Comparison of ENCODE assay signal across 10 mouse cellular contexts in the genomic region with DNA sequence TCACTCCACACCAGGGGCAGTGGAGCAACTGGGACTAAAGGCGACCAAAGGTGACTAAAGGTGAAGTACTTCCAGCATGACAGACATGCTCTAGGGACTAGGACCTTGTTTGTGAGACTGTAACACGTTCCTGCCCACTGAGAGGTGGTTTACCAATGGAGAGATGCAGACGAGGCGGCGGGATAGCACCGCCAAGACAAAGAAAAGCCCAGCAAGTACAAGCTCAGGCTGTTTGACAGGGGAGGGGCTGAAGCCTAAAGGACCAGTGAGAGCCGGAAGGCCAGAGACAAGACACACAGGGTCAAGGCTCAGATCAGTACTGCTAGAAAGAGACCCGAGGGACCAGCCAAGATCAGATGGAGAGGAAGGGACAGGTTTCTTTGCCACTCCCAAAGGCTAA.
DNase-seq lines count a peak whose midpoint lies in the region; ATAC-seq lines count a peak whose summit lies in the region.
"Had no signal": no experiment of that assay in that cellular context is flagged by ENCODE, and none has a peak within 500 bp of the region (broad histone marks: within the 10 kb centered on the region; RNA-seq: fewer than 3 reads in every experiment).

No protein-coding gene starts in this region.

- H3K4me2 ChIP-seq in limb, embryonic 12.5 days = 0 out of 2 replicates have a peak overlapping the region, but pooled peaks have one; percentile 51
- peak overlapping the region; percentile 37; the same call in 1 of the 2 replicates for H3K4me2 ChIP-seq in forebrain, embryonic 11.5 days (ENCODE audit: low read depth, low read length, severe bottlenecking)
- no peak overlapping the region for H3K4me2 ChIP-seq in hindbrain, embryonic 14.5 days (replicated peaks)
- peak overlapping the region; percentile 53 for H3K4me2 ChIP-seq in neural tube, embryonic 12.5 days (replicated peaks)

- DNase-seq in limb, embryonic 10.5 days (ENCODE audit: low spot score) = no peak
- DNase-seq in forebrain, embryonic 11.5 days (ENCODE audit: low spot score) = no peak
- DNase-seq in hindbrain, embryonic 14.5 days (ENCODE audit: low spot score) = no peak
- DNase-seq in heart, postnatal 25 days (ENCODE audit: low spot score) = no peak
- no peak for DNase-seq in spleen, adult 12 weeks (ENCODE audit: low spot score)
- DNase-seq: lung, postnatal 4 days; thymus, postnatal 25 days had no signal

- no peak for ATAC-seq in limb, embryonic 12.5 days (ENCODE audit: insufficient number of reproducible peaks, insufficient read depth, low FRiP score, low TSS enrichment, low read depth)
- no peak for ATAC-seq in forebrain, embryonic 11.5 days (replicated peaks; ENCODE audit: low FRiP score)
- ATAC-seq in hindbrain, embryonic 14.5 days (ENCODE audit: low FRiP score) = no peak
- no peak for ATAC-seq in neural tube, embryonic 12.5 days (ENCODE audit: low FRiP score, low read depth)
- ATAC-seq: intestine, embryonic 16.5 days had no signal

- H3K36me3 ChIP-seq in limb, embryonic 12.5 days = no peaks in the 10 kb centered on the region
- no peaks in the 10 kb centered on the region for H3K36me3 ChIP-seq in limb, embryonic 10.5 days
- H3K36me3 ChIP-seq in forebrain, embryonic 11.5 days (ENCODE audit: control insufficient read depth, insufficient read depth, low read length) = no peaks in the 10 kb centered on the region
- no peaks in the 10 kb centered on the region for H3K36me3 ChIP-seq in hindbrain, embryonic 14.5 days (replicated peaks; ENCODE audit: control insufficient read depth, insufficient read depth)
- H3K36me3 ChIP-seq in neural tube, embryonic 12.5 days = no peaks in the 10 kb centered on the region

- H3K27ac ChIP-seq in limb, embryonic 12.5 days = no peak overlapping the region
- H3K27ac ChIP-seq in limb, embryonic 10.5 days = no peak overlapping the region
- H3K27ac ChIP-seq in forebrain, embryonic 11.5 days (ENCODE audit: low read depth, low read length) = peak overlapping the region; percentile 51; the same call in 1 of the 2 replicates
- peak overlapping the region; percentile 44; the same call in 1 of the 2 replicates for H3K27ac ChIP-seq in hindbrain, embryonic 14.5 days
- H3K27ac ChIP-seq in neural tube, embryonic 12.5 days = peak overlapping the region; percentile 42

- H3K27me3 ChIP-seq in limb, embryonic 12.5 days = peaks cover 36% of the 10 kb centered on the region
- peaks cover 40% of the 10 kb centered on the region for H3K27me3 ChIP-seq in limb, embryonic 10.5 days (ENCODE audit: low read depth, poor library complexity, severe bottlenecking)
- H3K27me3 ChIP-seq in forebrain, embryonic 11.5 days (ENCODE audit: control insufficient read depth, insufficient read depth, low read length) = no peaks in the 10 kb centered on the region
- no peaks in the 10 kb centered on the region for H3K27me3 ChIP-seq in hindbrain, embryonic 14.5 days (ENCODE audit: control insufficient read depth, insufficient read depth, low read length)
- H3K27me3 ChIP-seq in neural tube, embryonic 12.5 days (replicated peaks) = no peaks in the 10 kb centered on the region

- 21% methylated on average over 8 of the region's 8 CpGs for WGBS in limb, embryonic 12.5 days
- 23% methylated on average over 8 of the region's 8 CpGs for WGBS in limb, embryonic 10.5 days
- 8% methylated on average over 8 of the region's 8 CpGs for WGBS in forebrain, embryonic 11.5 days
- 9% methylated on average over 8 of the region's 8 CpGs for WGBS in hindbrain, embryonic 14.5 days
- WGBS in neural tube, embryonic 12.5 days = 5% methylated on average over 8 of the region's 8 CpGs

- no peak overlapping the region for H3K9ac ChIP-seq in limb, embryonic 12.5 days (replicated peaks)
- H3K9ac ChIP-seq in forebrain, embryonic 11.5 days (ENCODE audit: low read length) = no peak overlapping the region
- H3K9ac ChIP-seq in hindbrain, embryonic 14.5 days = no peak overlapping the region
- H3K9ac ChIP-seq in neural tube, embryonic 12.5 days = peak overlapping the region; percentile 21; the same call in 1 of the 2 replicates

- no peak overlapping the region for H3K4me3 ChIP-seq in limb, embryonic 12.5 days (replicated peaks)
- H3K4me3 ChIP-seq in limb, embryonic 10.5 days = no peak overlapping the region
- no peak overlapping the region for H3K4me3 ChIP-seq in forebrain, embryonic 11.5 days (ENCODE audit: low read depth, low read length)
- H3K4me3 ChIP-seq in hindbrain, embryonic 14.5 days (replicated peaks; ENCODE audit: low read length) = no peak overlapping the region
- no peak overlapping the region for H3K4me3 ChIP-seq in neural tube, embryonic 12.5 days

- H3K9me3 ChIP-seq in limb, embryonic 12.5 days = no peaks in the 10 kb centered on the region
- H3K9me3 ChIP-seq in limb, embryonic 10.5 days (replicated peaks) = no peaks in the 10 kb centered on the region
- H3K9me3 ChIP-seq in forebrain, embryonic 11.5 days (ENCODE audit: control insufficient read depth, low read length) = no peaks in the 10 kb centered on the region
- H3K9me3 ChIP-seq in hindbrain, embryonic 14.5 days (ENCODE audit: control insufficient read depth, low read length) = no peaks in the 10 kb centered on the region
- no peaks in the 10 kb centered on the region for H3K9me3 ChIP-seq in neural tube, embryonic 12.5 days

- peaks cover 19% of the 10 kb centered on the region for H3K4me1 ChIP-seq in limb, embryonic 12.5 days (replicated peaks)
- H3K4me1 ChIP-seq in limb, embryonic 10.5 days = peaks cover 24% of the 10 kb centered on the region
- peaks cover 3% of the 10 kb centered on the region; the same call in 1 of the 2 replicates for H3K4me1 ChIP-seq in forebrain, embryonic 11.5 days (replicated peaks; ENCODE audit: control insufficient read depth, insufficient read depth, low read length)
- H3K4me1 ChIP-seq in hindbrain, embryonic 14.5 days (replicated peaks; ENCODE audit: control insufficient read depth, insufficient read depth, low read length) = peaks cover 51% of the 10 kb centered on the region
- H3K4me1 ChIP-seq in neural tube, embryonic 12.5 days = peaks cover 45% of the 10 kb centered on the region

- intact Hi-C loops in heart, postnatal 25 days (cut with DNase I) = loop anchor here (10.0 kb wide), 1 partner anchor 319 kb away; no protein-coding TSS in a partner anchor

Comparison
In these comparisons a context has a peak if more than half of its experiments do, and no peak if none do; other contexts are left out.
1. H3K27ac ChIP-seq: peak in forebrain, embryonic 11.5 days (single experiment), hindbrain, embryonic 14.5 days (single experiment) and neural tube, embryonic 12.5 days (single experiment); none in limb, embryonic 12.5 days (single experiment) and limb, embryonic 10.5 days (single experiment).